Mouse (Mus musculus): ENCODE measurements around the gene 1190007I07Rik. TPM values are rescaled to one million over a fixed set of nuclear protein-coding genes. Genes with fewer than 3 reads are reported as not detected.
"Not testable (repeated sequence)": the region's sequence is repeated elsewhere in the genome, so short reads cannot be mapped to it uniquely, and the experiment has no call there.

The 1190007I07Rik gene
- polyA plus RNA-seq, 1 experiment from 2014 or later: 36.9 TPM

DNA sequence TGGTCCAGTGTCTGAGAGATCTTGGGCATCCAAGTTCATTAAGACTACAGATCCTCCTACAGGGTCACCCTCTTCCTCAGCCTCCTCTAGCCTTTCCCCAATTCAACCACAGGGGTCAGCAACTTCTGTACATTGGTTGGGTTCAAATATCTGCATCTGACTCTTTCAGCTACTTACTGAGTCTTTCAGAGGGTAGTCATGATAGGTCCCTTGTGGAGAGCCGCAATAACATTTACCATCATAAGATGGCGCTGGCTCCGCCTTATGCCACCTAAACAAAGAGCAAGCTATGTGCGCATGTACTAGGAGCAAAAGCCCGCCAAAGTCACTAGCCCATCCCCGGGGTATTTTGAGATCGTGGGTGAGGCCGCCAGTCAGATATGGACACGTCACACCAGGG is 33.4 kb downstream of the 1190007I07Rik start:
- H3K9me3 ChIP-seq; H3K4me1 ChIP-seq; DNase-seq (ENCODE audit: low spot score); H3K27me3 ChIP-seq (replicated peaks; ENCODE audit: low read depth, poor library complexity, severe bottlenecking); H3K27ac ChIP-seq (replicated peaks); H3K4me3 ChIP-seq; H3K36me3 ChIP-seq (replicated peaks): not testable (repeated sequence)
- 86% methylated on average over 9 of the region's 9 CpGs for WGBS

DNA sequence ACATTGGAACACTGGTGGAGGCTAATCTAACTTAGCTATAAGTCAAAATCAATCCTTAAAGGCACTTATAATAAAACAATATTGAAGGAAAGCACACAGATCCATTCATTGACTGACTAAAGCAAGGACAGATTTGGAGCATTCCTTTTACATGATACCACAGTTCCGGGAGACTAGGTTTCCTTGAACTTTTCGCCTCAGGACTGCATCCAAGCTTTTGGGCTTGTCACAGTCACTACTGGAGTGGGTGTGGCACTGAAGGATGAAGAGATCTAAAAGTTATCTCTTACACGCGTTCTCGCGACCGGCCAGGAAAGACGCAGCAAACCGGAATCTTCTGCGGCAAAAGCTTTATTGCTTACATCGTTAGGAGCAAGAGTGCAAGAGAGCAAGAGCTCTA is 51.9 kb downstream of the 1190007I07Rik start:
- H3K4me3 ChIP-seq: not testable (repeated sequence)

More for the DNA sequence above, 51.9 kb downstream of the 1190007I07Rik start:
- H3K27me3 ChIP-seq (replicated peaks; ENCODE audit: low read depth, poor library complexity, severe bottlenecking); H3K4me1 ChIP-seq; H3K36me3 ChIP-seq (replicated peaks); DNase-seq (ENCODE audit: low spot score); H3K27ac ChIP-seq (replicated peaks): not testable (repeated sequence)
- 95% methylated on average over 11 of the region's 11 CpGs for WGBS
- H3K9me3 ChIP-seq: peaks cover 22% of the 10 kb centered on the region

Other genes with a start within 250 kb of the 1190007I07Rik start
- gene Gm1553, start 130.6 kb downstream of the 1190007I07Rik start, polyA plus RNA-seq (2016; fragmentation: Nextera tagmentation; extraction: Ambion mirVana): not detected in 2 replicates
- gene Tdg, start 6.6 kb upstream of the 1190007I07Rik start, polyA plus RNA-seq (2016; fragmentation: Nextera tagmentation; extraction: Ambion mirVana): 262 and 276 TPM in 2 replicates
- 3.4 and 5.2 TPM in 2 replicates for gene Glt8d2, start 67.4 kb upstream of the 1190007I07Rik start, polyA plus RNA-seq (2016; fragmentation: Nextera tagmentation; extraction: Ambion mirVana)
- 24.5 and 26.6 TPM in 2 replicates for gene Hcfc2, start 72.9 kb upstream of the 1190007I07Rik start, polyA plus RNA-seq (2016; fragmentation: Nextera tagmentation; extraction: Ambion mirVana)
- gene Nfyb, start 140.9 kb upstream of the 1190007I07Rik start, polyA plus RNA-seq (2016; fragmentation: Nextera tagmentation; extraction: Ambion mirVana): 54.6 and 56.3 TPM in 2 replicates
- gene Txnrd1, start 210.7 kb upstream of the 1190007I07Rik start, polyA plus RNA-seq (2016; fragmentation: Nextera tagmentation; extraction: Ambion mirVana): 169 and 177 TPM in 2 replicates
- gene Eid3, start 243.4 kb upstream of the 1190007I07Rik start, polyA plus RNA-seq (2016; fragmentation: Nextera tagmentation; extraction: Ambion mirVana): 0.52 and 0.57 TPM in 2 replicates